Mouse (Mus musculus) heart, embryonic 12.5 days (tissue): ENCODE measurements around the gene Ankrd22. TPM values are rescaled to one million over a fixed set of nuclear protein-coding genes. Genes with fewer than 3 reads are reported as not detected.

ENCODE experiments used
- ATAC-seq: fragments of 200-750 bp; cut with Nextera tagmentation; 2 replicates; pipeline ENCODE4 v1.8.0; 2017; ENCODE audit warnings: moderate TSS enrichment, moderate library complexity; ENCODE audit not compliant: insufficient number of reproducible peaks, low FRiP score
- H3K27ac ChIP-seq: fragments of 300-500 bp; sonication (generic); 2 replicates; pipeline ENCODE4 v1.5.1; 2016; ENCODE audit warnings: mild to moderate bottlenecking, moderate library complexity; ENCODE audit not compliant: poor library complexity, severe bottlenecking
- H3K27me3 ChIP-seq: fragments of 300-500 bp; sonication (generic); replicated peaks from 2 replicates; pipeline ENCODE4 v1.6.1; 2016; ENCODE audit warnings: mild to moderate bottlenecking, moderate library complexity
- H3K36me3 ChIP-seq: fragments of 300-500 bp; sonication (generic); 2 replicates; pipeline ENCODE4 v1.6.1; 2016; ENCODE audit warnings: mild to moderate bottlenecking, moderate library complexity
- H3K4me1 ChIP-seq: fragments of 300-500 bp; sonication (generic); replicated peaks from 2 replicates; pipeline ENCODE4 v1.6.1; 2016; ENCODE audit warnings: mild to moderate bottlenecking
- H3K4me2 ChIP-seq: fragments of 300-500 bp; sonication (generic); 2 replicates; pipeline ENCODE4 v1.6.1; 2016; ENCODE audit warnings: mild to moderate bottlenecking, moderate library complexity
- H3K4me3 ChIP-seq: fragments of 300-500 bp; sonication (generic); 2 replicates; pipeline ENCODE4 v1.5.1; 2016; ENCODE audit warnings: mild to moderate bottlenecking
- H3K9ac ChIP-seq: fragments of 300-500 bp; sonication (generic); 2 replicates; pipeline ENCODE4 v1.6.1; 2016; ENCODE audit warnings: mild to moderate bottlenecking, moderate library complexity
- H3K9me3 ChIP-seq: fragments of 300-500 bp; sonication (generic); replicated peaks from 2 replicates; pipeline ENCODE4 v1.6.1; 2016; ENCODE audit warnings: mild to moderate bottlenecking, moderate library complexity
- WGBS: fragments of 180-500 bp; shearing (Covaris S2); methylation state at CpG from one replicate; pipeline ENCODE4 v1.1.7; 2016; 5-methylcytosine and 5-hydroxymethylcytosine counted together
- polyA plus RNA-seq: library from polyadenylated mRNA; unstranded; fragments of >200 nt; fragmentation: Nextera tagmentation; extraction: Ambion mirVana; gene quantifications from 2 replicates; pipeline ENCODE4 v1.2.1, GENCODE M21; 2016

Gene Ankrd22
- polyA plus RNA-seq, 1 experiment from 2014 or later, result not detected

DNA sequence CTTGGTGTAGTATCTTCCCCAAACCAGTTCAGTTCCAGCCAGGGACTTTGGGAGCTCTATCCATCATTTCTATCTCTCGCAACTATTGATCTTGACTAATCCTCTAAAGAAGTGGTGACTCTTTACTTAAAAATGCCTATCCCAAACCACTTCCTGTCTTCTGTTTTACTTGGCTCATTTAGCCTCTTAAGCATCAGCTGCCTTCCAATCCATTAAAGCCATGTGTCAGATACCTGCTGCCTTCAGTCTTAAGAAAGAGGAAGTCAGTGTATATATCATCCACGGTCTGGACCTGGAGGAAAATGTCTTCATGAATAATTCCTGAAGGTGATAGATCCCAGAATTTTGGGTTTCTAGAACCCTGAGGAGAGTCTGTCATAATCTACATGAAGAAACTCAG, 14.5 kb upstream of the Ankrd22 start:
- Histone ChIP-seq H3K4me3 (no peak overlapping the region), H3K9me3 (no peaks in the 10 kb centered on the region), H3K4me2 (no peak overlapping the region), H3K27me3 (no peaks in the 10 kb centered on the region), H3K27ac (no peak overlapping the region), H3K4me1 (no peaks in the 10 kb centered on the region), H3K9ac (no peak overlapping the region), H3K36me3 (no peaks in the 10 kb centered on the region)
- ATAC-seq, result no peak
- WGBS, result 64% methylated on average over 2 of the region's 2 CpGs

DNA sequence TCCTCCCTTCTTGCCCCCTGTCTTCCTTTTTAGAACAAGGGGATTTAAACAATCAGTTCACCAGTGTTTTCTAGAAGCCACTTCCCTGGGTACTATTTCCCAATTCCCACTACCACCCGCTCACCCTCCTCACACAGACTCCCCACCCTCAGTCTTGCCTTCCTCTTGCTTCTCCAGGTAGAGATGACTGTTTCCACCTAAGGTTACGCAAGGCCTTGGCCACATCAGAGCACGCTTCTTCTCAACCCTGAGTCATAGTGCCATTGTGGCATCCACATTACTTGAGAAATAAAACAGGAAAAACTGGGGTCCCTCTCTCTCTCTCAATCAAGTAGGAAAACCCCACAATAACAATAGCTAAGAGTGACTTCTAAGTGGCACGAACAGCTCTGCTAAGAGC, 13.3 kb upstream of the Ankrd22 start:
- 76% methylated on average over 4 of the region's 4 CpGs for WGBS
- no peak for ATAC-seq

DNA sequence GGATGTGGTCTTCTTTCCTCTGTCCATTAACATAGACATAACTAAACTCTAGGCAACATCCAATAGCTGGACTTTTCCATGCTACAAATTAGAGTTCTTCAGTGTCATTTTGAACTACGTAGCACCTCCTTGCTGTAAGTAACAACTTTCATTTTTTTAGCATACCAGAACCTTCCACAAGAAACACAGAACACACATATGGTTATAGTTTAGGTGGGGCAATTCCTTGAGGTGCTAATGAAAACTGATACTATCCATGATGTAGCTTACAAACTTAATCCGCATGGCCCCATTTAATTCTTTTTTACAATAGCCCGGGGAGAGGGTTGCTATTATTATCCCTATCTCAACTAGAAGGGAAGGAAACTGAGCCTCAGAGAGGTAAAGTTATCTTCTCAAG, 8.2 kb upstream of the Ankrd22 start:
- ATAC-seq, result no peak
- no peak overlapping the region for H3K27ac ChIP-seq
- no peak overlapping the region for H3K4me3 ChIP-seq
- H3K27me3 ChIP-seq, result no peaks in the 10 kb centered on the region
- WGBS, result 30% methylated on average over 3 of the region's 3 CpGs
- H3K36me3 ChIP-seq, result no peaks in the 10 kb centered on the region
- 0 out of 2 replicates have a peak, but pooled peaks cover 3% of the 10 kb centered on the region for H3K4me1 ChIP-seq
- no peak overlapping the region for H3K9ac ChIP-seq
- no peaks in the 10 kb centered on the region for H3K9me3 ChIP-seq
- H3K4me2 ChIP-seq, result no peak overlapping the region

More for the DNA sequence above, 13.3 kb upstream of the Ankrd22 start:
- no peak overlapping the region for H3K4me3 ChIP-seq
- H3K4me1 ChIP-seq, result 0 out of 2 replicates have a peak, but pooled peaks cover 2% of the 10 kb centered on the region
- no peak overlapping the region for H3K9ac ChIP-seq
- no peaks in the 10 kb centered on the region for H3K36me3 ChIP-seq
- no peak overlapping the region for H3K4me2 ChIP-seq
- H3K27ac ChIP-seq, result no peak overlapping the region
- no peaks in the 10 kb centered on the region for H3K27me3 ChIP-seq
- no peaks in the 10 kb centered on the region for H3K9me3 ChIP-seq

DNA sequence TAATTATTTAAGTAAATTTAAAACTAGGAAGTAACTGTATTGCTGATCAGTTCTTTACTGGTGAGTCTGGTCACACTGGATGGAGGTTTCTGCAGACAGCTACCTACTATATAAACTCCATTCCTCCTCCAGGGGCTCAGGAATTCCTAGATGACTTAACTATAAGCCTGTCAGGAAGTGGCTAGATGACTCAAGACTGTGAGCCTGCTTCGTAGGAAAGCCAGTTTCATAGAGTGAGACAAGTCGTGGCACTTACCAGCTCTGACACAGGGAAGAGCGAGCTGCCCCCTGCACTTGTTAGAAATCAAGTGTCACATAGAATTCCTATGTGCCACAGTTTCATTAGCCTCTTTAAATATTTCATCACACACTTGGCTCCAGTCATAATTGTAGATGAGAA, 5.3 kb upstream of the Ankrd22 start:
- Histone ChIP-seq H3K36me3 (no peaks in the 10 kb centered on the region), H3K4me3 (no peak overlapping the region), H3K9ac (no peak overlapping the region), H3K4me1 (0 out of 2 replicates have a peak, but pooled peaks cover 3% of the 10 kb centered on the region), H3K27ac (no peak overlapping the region), H3K9me3 (no peaks in the 10 kb centered on the region), H3K4me2 (no peak overlapping the region), H3K27me3 (no peaks in the 10 kb centered on the region)
- 38% methylated on average over 3 of the region's 3 CpGs for WGBS
- no peak for ATAC-seq

DNA sequence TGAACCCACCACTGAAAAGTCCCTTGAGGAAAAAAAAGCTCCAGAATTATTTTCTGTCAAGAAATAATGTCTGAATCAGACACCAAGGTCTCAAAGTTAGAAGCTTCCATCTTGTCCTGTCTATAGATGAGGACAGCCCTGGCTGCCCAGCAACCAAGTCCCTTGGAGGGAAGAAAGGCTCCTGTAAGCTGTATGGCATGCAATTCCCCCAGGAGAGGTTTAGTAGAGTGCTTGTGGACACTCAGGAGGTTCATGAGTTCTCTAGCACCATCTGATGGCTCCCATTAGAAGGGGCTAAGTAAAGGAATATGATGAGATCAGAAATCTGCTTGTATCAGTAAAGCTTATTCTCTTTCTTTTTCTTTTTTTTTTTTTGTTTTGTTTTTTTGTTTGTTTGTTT, 3.3 kb upstream of the Ankrd22 start:
- no peaks in the 10 kb centered on the region for H3K36me3 ChIP-seq
- no peaks in the 10 kb centered on the region for H3K27me3 ChIP-seq
- no peak overlapping the region for H3K4me3 ChIP-seq
- no peak overlapping the region for H3K4me2 ChIP-seq
- H3K9ac ChIP-seq, result no peak overlapping the region
- H3K4me1 ChIP-seq, result 0 out of 2 replicates have a peak, but pooled peaks cover under 1% of the 10 kb centered on the region
- H3K27ac ChIP-seq, result no peak overlapping the region
- H3K9me3 ChIP-seq, result no peaks in the 10 kb centered on the region
- ATAC-seq, result no peak

DNA sequence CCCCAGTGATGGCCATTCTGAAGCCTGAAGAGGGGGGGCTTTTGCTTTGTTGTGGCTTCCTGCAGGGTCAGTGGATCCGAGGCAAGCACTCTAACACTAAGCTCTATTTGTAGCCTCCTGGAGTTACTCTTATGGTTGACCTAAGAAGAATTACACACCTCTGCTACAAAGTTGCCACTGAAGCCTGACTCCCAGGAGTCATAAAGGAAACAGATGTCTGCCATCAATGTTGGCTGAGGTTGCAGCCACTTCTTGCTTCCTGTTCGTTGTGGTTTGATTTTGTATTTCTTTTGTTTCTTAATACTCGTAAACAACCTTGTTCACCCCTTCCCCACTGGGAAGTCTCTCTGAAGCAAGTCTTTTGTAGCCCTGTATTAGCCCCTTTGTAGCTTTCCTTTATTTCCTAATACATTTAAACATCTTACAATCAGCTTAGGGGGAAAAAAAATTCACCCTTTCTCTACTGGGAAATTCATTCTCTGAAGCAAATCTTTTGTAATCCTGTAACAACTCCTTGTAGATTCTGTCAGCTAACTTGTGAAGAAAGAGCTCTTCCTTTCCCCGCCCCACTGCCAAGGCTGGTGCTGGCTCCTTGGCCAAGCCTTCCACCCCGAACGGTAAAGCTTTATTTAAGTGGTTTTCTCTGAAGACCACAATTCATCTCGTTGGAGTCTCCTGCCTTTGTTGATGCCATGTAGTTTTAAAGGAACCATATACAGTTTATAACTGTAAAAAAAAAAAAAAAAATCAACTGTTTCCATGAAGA, 2.2 kb upstream of the Ankrd22 start:
- H3K9me3 ChIP-seq, result no peaks in the 10 kb centered on the region
- H3K27me3 ChIP-seq, result no peaks in the 10 kb centered on the region
- no peak overlapping the region for H3K27ac ChIP-seq
- H3K4me3 ChIP-seq, result no peak overlapping the region
- no peak for ATAC-seq
- no peaks in the 10 kb centered on the region for H3K36me3 ChIP-seq
- H3K4me2 ChIP-seq, result no peak overlapping the region
- H3K4me1 ChIP-seq, result no peaks in the 10 kb centered on the region
- no peak overlapping the region for H3K9ac ChIP-seq
- WGBS, result 67% methylated on average over 7 of the region's 7 CpGs

DNA sequence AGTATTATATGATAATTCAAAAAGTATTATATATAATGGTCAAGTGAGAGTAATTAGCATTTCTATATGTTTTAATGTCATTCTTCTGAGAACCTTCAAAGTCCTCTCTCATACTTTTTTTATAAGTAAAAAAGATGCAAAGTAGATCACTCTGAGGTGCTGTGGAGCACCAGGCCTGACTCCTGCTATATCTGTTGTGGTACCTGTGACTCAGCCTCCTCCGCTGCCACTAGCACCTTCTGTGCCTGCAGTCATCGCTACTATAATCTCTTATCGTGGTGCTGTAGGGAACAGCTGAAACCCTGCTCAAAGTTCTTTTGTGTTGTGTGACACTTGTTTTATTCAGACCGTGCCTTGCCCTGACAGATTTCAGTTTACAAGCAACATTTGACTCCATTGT, 533 bp upstream of the Ankrd22 start:
- no peaks in the 10 kb centered on the region for H3K36me3 ChIP-seq
- H3K9ac ChIP-seq, result no peak overlapping the region
- 71% methylated on average over 4 of the region's 4 CpGs for WGBS
- H3K4me1 ChIP-seq, result no peaks in the 10 kb centered on the region
- no peak for ATAC-seq
- no peaks in the 10 kb centered on the region for H3K27me3 ChIP-seq
- no peak overlapping the region for H3K4me3 ChIP-seq
- no peak overlapping the region for H3K4me2 ChIP-seq
- H3K9me3 ChIP-seq, result no peaks in the 10 kb centered on the region
- H3K27ac ChIP-seq, result no peak overlapping the region

DNA sequence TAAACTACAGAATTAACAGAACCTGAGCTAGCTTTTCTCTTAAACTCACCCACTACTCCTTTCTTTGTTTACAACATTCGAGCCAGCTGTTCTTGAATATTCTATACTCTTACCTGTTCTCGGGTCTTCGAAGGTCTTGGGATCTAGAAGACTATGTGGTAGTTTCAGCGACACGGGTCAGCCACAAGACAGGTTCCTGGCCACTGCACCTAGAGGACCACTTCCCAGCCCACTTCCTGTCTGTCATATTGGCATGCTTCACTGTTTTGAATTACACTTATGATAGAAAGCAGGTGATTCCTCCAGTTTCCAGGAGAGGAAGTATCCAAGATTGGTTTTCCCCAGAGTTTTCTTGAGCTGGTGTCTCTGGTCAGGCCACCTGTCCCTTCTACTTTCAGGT, 3.2 kb downstream of the Ankrd22 start:
- no peaks in the 10 kb centered on the region for H3K9me3 ChIP-seq
- no peaks in the 10 kb centered on the region for H3K4me1 ChIP-seq
- H3K27ac ChIP-seq, result no peak overlapping the region
- H3K4me3 ChIP-seq, result no peak overlapping the region
- ATAC-seq, result no peak
- H3K4me2 ChIP-seq, result no peak overlapping the region
- H3K27me3 ChIP-seq, result no peaks in the 10 kb centered on the region
- no peak overlapping the region for H3K9ac ChIP-seq
- 79% methylated on average over 5 of the region's 5 CpGs for WGBS
- no peaks in the 10 kb centered on the region for H3K36me3 ChIP-seq

DNA sequence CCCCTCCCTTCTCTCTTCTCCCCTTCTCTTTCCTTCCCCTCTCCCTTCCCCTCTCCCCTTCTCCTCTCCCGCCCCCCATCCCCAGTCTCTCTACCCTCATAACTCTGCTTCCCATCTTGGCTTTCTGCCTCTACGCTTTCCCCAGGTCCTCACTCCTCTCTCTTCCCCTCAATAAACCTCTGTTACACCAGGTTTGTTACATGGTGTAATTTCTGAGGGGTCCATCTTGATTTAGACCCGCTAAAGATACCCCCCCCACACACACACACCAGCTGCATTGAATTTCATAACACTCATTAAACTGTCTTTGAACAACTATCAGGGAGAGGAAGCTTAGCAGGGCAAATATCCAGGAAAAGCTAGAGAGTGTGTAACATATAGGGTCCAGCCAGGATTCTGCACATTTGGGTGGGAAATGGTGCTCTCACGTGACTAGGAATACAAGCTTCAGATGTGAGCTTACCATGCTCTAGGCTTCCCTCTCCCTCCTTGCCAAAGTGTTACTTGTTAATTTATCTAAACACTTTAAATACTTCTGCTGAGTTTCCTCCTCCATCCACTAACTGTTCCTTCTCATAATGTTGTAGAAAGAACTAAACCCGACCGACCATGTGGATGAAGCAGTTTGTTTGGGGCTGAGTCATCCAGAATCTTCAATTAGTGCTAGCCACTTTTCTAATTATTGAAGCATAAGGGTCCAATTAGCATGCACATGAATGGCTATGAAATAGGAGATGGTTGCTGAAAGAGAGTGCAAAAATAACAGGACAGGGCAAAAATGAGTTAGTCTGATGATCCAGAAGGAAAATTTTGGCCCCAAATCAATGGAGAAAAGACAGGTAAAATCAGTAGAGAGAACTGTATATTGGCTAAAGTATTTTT, 12.3 kb downstream of the Ankrd22 start:
- no peaks in the 10 kb centered on the region for H3K9me3 ChIP-seq
- no peak overlapping the region for H3K4me2 ChIP-seq
- 71% methylated on average over 6 of the region's 6 CpGs for WGBS
- no peak overlapping the region for H3K27ac ChIP-seq
- H3K4me1 ChIP-seq, result no peaks in the 10 kb centered on the region
- no peaks in the 10 kb centered on the region for H3K36me3 ChIP-seq
- no peaks in the 10 kb centered on the region for H3K27me3 ChIP-seq
- no peak for ATAC-seq
- H3K4me3 ChIP-seq, result no peak overlapping the region
- no peak overlapping the region for H3K9ac ChIP-seq

DNA sequence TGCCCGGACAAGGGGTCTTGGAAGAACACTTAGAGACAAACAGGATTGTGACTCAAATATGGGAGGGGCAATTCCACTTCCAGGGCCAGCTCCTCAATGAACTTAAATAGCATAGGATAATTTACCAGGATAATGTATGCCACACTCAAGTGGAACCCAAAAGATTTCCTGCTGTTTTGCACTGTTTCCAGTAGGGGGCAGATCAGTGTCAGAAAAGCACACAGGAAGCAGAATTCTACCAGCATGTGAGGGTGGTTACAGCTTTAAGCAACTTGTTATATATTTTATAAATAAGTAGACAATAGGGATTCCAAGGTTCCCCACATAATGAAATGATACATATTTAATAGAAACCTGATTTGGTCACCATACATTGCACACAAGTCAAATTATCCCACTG, 13.9 kb downstream of the Ankrd22 start:
- Histone ChIP-seq H3K4me3 (no peak overlapping the region), H3K27me3 (no peaks in the 10 kb centered on the region), H3K36me3 (no peaks in the 10 kb centered on the region), H3K4me2 (no peak overlapping the region), H3K27ac (no peak overlapping the region), H3K9ac (no peak overlapping the region), H3K4me1 (no peaks in the 10 kb centered on the region), H3K9me3 (no peaks in the 10 kb centered on the region)
- ATAC-seq, result no peak
- 69% methylated on average over 1 of the region's 1 CpGs for WGBS

DNA sequence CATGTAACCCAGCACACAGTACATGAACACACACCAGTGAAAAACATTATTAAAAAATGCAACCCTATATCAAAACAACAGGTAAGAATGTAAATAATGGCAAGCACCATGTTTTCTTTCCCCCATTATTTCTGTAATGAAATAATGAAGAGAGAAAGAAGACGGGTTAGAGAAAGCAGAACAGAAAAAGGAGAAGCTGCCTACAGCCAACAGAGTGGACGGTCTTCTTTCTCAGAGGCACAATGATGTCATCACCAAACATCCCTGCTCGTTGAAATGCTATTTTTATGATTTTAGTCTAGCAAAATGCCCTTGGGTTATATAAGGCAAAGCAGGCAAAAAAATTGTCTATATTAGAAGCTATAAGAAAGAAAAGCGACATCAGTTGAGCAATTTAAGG, 17.4 kb downstream of the Ankrd22 start:
- no peak overlapping the region for H3K27ac ChIP-seq
- no peak overlapping the region for H3K4me3 ChIP-seq
- H3K9me3 ChIP-seq, result no peaks in the 10 kb centered on the region
- H3K36me3 ChIP-seq, result no peaks in the 10 kb centered on the region
- WGBS, result 70% methylated on average over 4 of the region's 4 CpGs
- ATAC-seq, result no peak
- H3K27me3 ChIP-seq, result no peaks in the 10 kb centered on the region
- H3K4me1 ChIP-seq, result no peaks in the 10 kb centered on the region
- no peak overlapping the region for H3K9ac ChIP-seq
- no peak overlapping the region for H3K4me2 ChIP-seq
